Comparison of ENCODE assay signal across 8 mouse cellular contexts in genomic region chr13:45389448-45390311, GRCm38 (mm10). TPM values are rescaled to one million over a fixed set of nuclear protein-coding genes. Genes with fewer than 3 reads are reported as not detected.
DNase-seq lines count a peak whose midpoint lies in the region; ATAC-seq and TF ChIP-seq lines count a peak whose summit lies in the region.

Gene Mylip, plus strand, starts transcription at chr13:45389742.

- no peaks in the 10 kb centered on the region for H3K9me3 ChIP-seq in hindbrain, embryonic 10.5 days
- no peaks in the 10 kb centered on the region for H3K9me3 ChIP-seq in lung, embryonic 16.5 days (ENCODE audit: control insufficient read depth, low read length)

- peaks cover 27% of the 10 kb centered on the region for H3K27me3 ChIP-seq in hindbrain, embryonic 10.5 days (ENCODE audit: insufficient read depth, poor library complexity, severe bottlenecking)
- no peaks in the 10 kb centered on the region for H3K27me3 ChIP-seq in lung, embryonic 16.5 days (ENCODE audit: control insufficient read depth, insufficient read depth, low read depth, low read length)
- H3K27me3 ChIP-seq in thymus, adult 2 months (ENCODE audit: control insufficient read depth, insufficient read depth, low read length) = no peaks in the 10 kb centered on the region

- peaks cover 49% of the 10 kb centered on the region for H3K4me1 ChIP-seq in hindbrain, embryonic 10.5 days (replicated peaks)
- H3K4me1 ChIP-seq in lung, embryonic 16.5 days (replicated peaks; ENCODE audit: control insufficient read depth, insufficient read depth, low read length) = peaks cover 22% of the 10 kb centered on the region
- peaks cover 9% of the 10 kb centered on the region for H3K4me1 ChIP-seq in thymus, adult 2 months (replicated peaks; ENCODE audit: control insufficient read depth, insufficient read depth, low read length)

- TF ChIP-seq POLR2A in thymus, adult 2 months (IDR thresholded peaks at IDR 0.05; ENCODE audit: control insufficient read depth, extremely low read depth, insufficient read depth, low read length, poor library complexity) = peak; percentile 100

- no peaks in the 10 kb centered on the region for H3K36me3 ChIP-seq in hindbrain, embryonic 10.5 days
- H3K36me3 ChIP-seq in lung, embryonic 16.5 days (ENCODE audit: control insufficient read depth, insufficient read depth, low read length) = no peaks in the 10 kb centered on the region
- H3K36me3 ChIP-seq in thymus, adult 2 months (ENCODE audit: control insufficient read depth, insufficient read depth, low read length) = peaks cover 23% of the 10 kb centered on the region

- peak; percentile 96 for DNase-seq in NIH3T3 (ENCODE audit: low read depth)
- peak; percentile 99 for DNase-seq in cerebellum, adult 9-11 months
- DNase-seq in frontal cortex, adult 2 months (ENCODE audit: extremely low spot score in 1 of 2, low spot score in 1 of 2) = peak; percentile 94 to 98
- peak; percentile 98 for DNase-seq in hindbrain, embryonic 10.5 days (ENCODE audit: low spot score)
- peak; percentile 99 for DNase-seq in layer of hippocampus, adult 9-11 months
- DNase-seq in ovary, adult 18-20 months (ENCODE audit: low spot score) = peak; percentile 99
- peak; percentile 99 for DNase-seq in thymus, adult 2 months

- under 1% methylated on average over 80 of the region's 81 CpGs for WGBS in hindbrain, embryonic 10.5 days
- under 1% methylated on average over 79 of the region's 81 CpGs for whole genome bisulfite sequencing in lung, embryonic 16.5 days
- WGBS in thymus, adult 2 months = under 1% methylated on average over 75 of the region's 81 CpGs

- H3K9ac ChIP-seq in lung, embryonic 16.5 days (ENCODE audit: low read length) = peak within 1 kb of the TSS; percentile 82

- H3K4me3 ChIP-seq in hindbrain, embryonic 10.5 days = peak within 1 kb of the TSS; percentile 72
- H3K4me3 ChIP-seq in lung, embryonic 16.5 days (ENCODE audit: low read length) = peak within 1 kb of the TSS; percentile 80
- H3K4me3 ChIP-seq in thymus, adult 2 months (ENCODE audit: control insufficient read depth, insufficient read depth, low read length) = peak within 1 kb of the TSS; percentile 82

- H3K4me2 ChIP-seq in lung, embryonic 16.5 days (ENCODE audit: low read depth, low read length) = peak within 1 kb of the TSS; percentile 94

- TF ChIP-seq CTCF in thymus, adult 2 months (IDR thresholded peaks at IDR 0.05; ENCODE audit: borderline replicate concordance, control insufficient read depth, extremely low read depth, insufficient read depth, low read length, poor library complexity) = peak; percentile 80

- H3K27ac ChIP-seq in hindbrain, embryonic 10.5 days = peak within 1 kb of the TSS; percentile 88
- peak within 1 kb of the TSS; percentile 52 for H3K27ac ChIP-seq in lung, embryonic 16.5 days (ENCODE audit: low read length)
- peak within 1 kb of the TSS; percentile 86 for H3K27ac ChIP-seq in thymus, adult 2 months (ENCODE audit: control insufficient read depth, insufficient read depth, low read length)

- peak; percentile 97 for ATAC-seq in lung, embryonic 16.5 days (ENCODE audit: low read depth)

RNA-seq across cellular contexts. Expression of gene Mylip, which starts in this region (rescaled TPM):
- 13.3 and 15.3 TPM in 2 replicates for polyA plus RNA-seq in frontal cortex, adult 2 months (2012; rRNA removed)
- 8.0 and 8.1 TPM in 2 replicates for polyA plus RNA-seq in hindbrain, embryonic 10.5 days (2016; fragmentation: Nextera tagmentation; extraction: Ambion mirVana)
- 9.0 and 10.2 TPM in 2 replicates for polyA plus RNA-seq in lung, embryonic 16.5 days (2015; fragmentation: Nextera tagmentation; extraction: Ambion mirVana)
- polyA plus RNA-seq in thymus, adult 2 months (2012; rRNA removed) = 54.0 and 54.2 TPM in 2 replicates

Comparison
In these comparisons a context has a peak if more than half of its experiments do, and no peak if none do; other contexts are left out.
1. Peak in every context shown above with its lines: DNase-seq, ATAC-seq, H3K4me3 ChIP-seq and H3K27ac ChIP-seq.